Comparison of ENCODE assay signal across 8 mouse cellular contexts in the genomic region with DNA sequence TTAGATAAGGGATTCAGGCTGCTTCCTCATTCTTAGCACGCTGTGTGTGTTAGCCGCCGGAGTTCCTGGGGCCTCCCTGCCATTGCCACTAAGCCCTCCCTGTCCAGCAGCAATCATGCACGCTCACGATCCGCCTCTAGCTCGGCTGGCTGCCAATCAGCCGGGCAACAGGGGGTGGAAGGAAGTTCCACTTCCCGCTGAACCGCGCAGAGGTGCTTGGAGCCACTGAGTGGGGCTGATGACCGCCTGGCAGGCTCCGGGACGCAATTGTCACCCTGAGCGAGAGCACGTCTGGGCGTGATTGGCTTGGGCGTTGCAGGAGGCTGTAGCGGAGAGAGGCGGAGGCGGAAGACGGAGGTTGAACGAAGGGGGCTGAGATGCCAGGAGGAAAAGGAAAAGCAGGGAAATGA. TPM values are rescaled to one million over a fixed set of nuclear protein-coding genes. Genes with fewer than 3 reads are reported as not detected.
DNase-seq lines count a peak whose midpoint lies in the region; ATAC-seq and TF ChIP-seq lines count a peak whose summit lies in the region.

No protein-coding gene starts in this region.

- H3K4me3 ChIP-seq in ES-Bruce4 (ENCODE audit: low read depth, low read length), result peak overlapping the region; percentile 42
- peak overlapping the region; percentile 40 for H3K4me3 ChIP-seq in lung, adult 2 months (replicated peaks; ENCODE audit: extremely low read depth, low read depth, low read length)
- H3K4me3 ChIP-seq in olfactory bulb, adult 2 months (ENCODE audit: insufficient read depth, low read depth, low read length), result peak overlapping the region; percentile 41

- no peak for TF ChIP-seq POLR2A in ES-Bruce4 (IDR thresholded peaks at IDR 0.05; ENCODE audit: insufficient read depth, low read length)
- no peak; the same call in 1 of the 2 replicates for TF ChIP-seq POLR2A in lung, adult 2 months (IDR thresholded peaks at IDR 0.05; ENCODE audit: borderline replicate concordance, extremely low read depth, low read depth, low read length)
- TF ChIP-seq POLR2A in olfactory bulb, adult 2 months (IDR thresholded peaks at IDR 0.05; ENCODE audit: insufficient read depth, low read depth, low read length), result no peak

- peaks cover 8% of the 10 kb centered on the region for H3K9me3 ChIP-seq in ES-Bruce4 (replicated peaks; ENCODE audit: control insufficient read depth, insufficient read depth, low read length, poor library complexity, severe bottlenecking)

- no peaks in the 10 kb centered on the region for H3K36me3 ChIP-seq in ES-Bruce4 (ENCODE audit: control insufficient read depth, insufficient read depth, low read length, poor library complexity, severe bottlenecking)

- no peak for TF ChIP-seq CTCF in ES-Bruce4 (IDR thresholded peaks at IDR 0.05; ENCODE audit: low read depth, low read length)
- TF ChIP-seq CTCF in lung, adult 2 months (IDR thresholded peaks at IDR 0.05; ENCODE audit: insufficient read depth, low read length), result no peak
- TF ChIP-seq CTCF in olfactory bulb, adult 2 months (IDR thresholded peaks at IDR 0.05; ENCODE audit: insufficient read depth, low read depth, low read length), result no peak

- H3K4me1 ChIP-seq in ES-Bruce4 (ENCODE audit: control insufficient read depth, insufficient read depth, low read length), result no peaks in the 10 kb centered on the region
- H3K4me1 ChIP-seq in lung, adult 2 months (ENCODE audit: control insufficient read depth, insufficient read depth, low read length), result 0 out of 2 replicates have a peak, but pooled peaks cover 3% of the 10 kb centered on the region
- H3K4me1 ChIP-seq in olfactory bulb, adult 2 months (ENCODE audit: control insufficient read depth, insufficient read depth, low read length), result peaks cover 17% of the 10 kb centered on the region

- peaks cover 4% of the 10 kb centered on the region for H3K27me3 ChIP-seq in ES-Bruce4 (ENCODE audit: control insufficient read depth, insufficient read depth, low read length, poor library complexity, severe bottlenecking)

- peak overlapping the region; percentile 4; the same call in 1 of the 2 replicates for H3K9ac ChIP-seq in ES-Bruce4 (ENCODE audit: low read depth, poor library complexity, severe bottlenecking)

- ATAC-seq in hematopoietic stem cell, adult 5-6 weeks (replicated peaks in 1 of 2; ENCODE audit: insufficient read depth in 1 of 2, low FRiP score in 2 of 2, low TSS enrichment in 1 of 2, low read depth in 1 of 2, poor library complexity in 2 of 2, severe bottlenecking in 2 of 2), result peak; percentile 97 to 98

- no peak overlapping the region for H3K27ac ChIP-seq in ES-Bruce4 (ENCODE audit: insufficient read depth, low read length)
- H3K27ac ChIP-seq in olfactory bulb, adult 2 months (ENCODE audit: insufficient read depth, low read depth, low read length), result peak overlapping the region; percentile 78

- peak; percentile 74 for DNase-seq in cerebellum, adult 9-10 months
- DNase-seq in frontal cortex, adult 2 months (ENCODE audit: extremely low spot score in 1 of 2, low spot score in 1 of 2), result peak; percentile 51 to 71
- peak; percentile 56 to 67 for DNase-seq in layer of hippocampus, adult 8-10 months (ENCODE audit: low spot score in 2 of 2)
- peak; percentile 84 for DNase-seq in lung, adult 2 months
- peak; percentile 9 to 24 for DNase-seq in thymus, adult 18-20 months

- TF ChIP-seq EP300 in ES-Bruce4 (IDR thresholded peaks at IDR 0.05; ENCODE audit: insufficient read depth, low read depth, low read length), result 0 out of 2 replicates have a peak, but pooled peaks have one; percentile 6

- under 1% methylated on average over 23 of the region's 23 CpGs for WGBS in lung, adult 2 months
- 1% methylated on average over 23 of the region's 23 CpGs for WGBS in olfactory bulb, adult 2 months

RNA-seq across cellular contexts. Expression of a gene that starts 5.0 kb away (rescaled TPM):
- 0.38 and 0.48 TPM in 2 replicates for polyA plus RNA-seq in ES-Bruce4 (2011; ENCODE audit: insufficient read depth, insufficient read length, low read depth, missing spikeins)
- 32.8 and 41.8 TPM in 2 replicates for polyA plus RNA-seq in frontal cortex, adult 2 months (2012; rRNA removed)
- 6.4 and 11.1 TPM in 2 replicates for total RNA-seq in hematopoietic stem cell, adult 5-6 weeks (2017)
- total RNA-seq in layer of hippocampus, adult 8-10 months (2022), result 10 to 100 TPM; 65.0 to 78.6 (median 73.2) TPM
- 2.3 and 2.5 TPM in 2 replicates for polyA plus RNA-seq in lung, adult 2 months (2012; rRNA removed)
- polyA plus RNA-seq in olfactory bulb, adult 2 months (2012; ENCODE audit: insufficient read depth, insufficient read length, low replicate concordance, missing spikeins), result not detected in 2 replicates

Comparison
In these comparisons a context has a peak if more than half of its experiments do, and no peak if none do; other contexts are left out.
1. DNase-seq: peak in every context shown above with its lines; median percentile 84 in lung, adult 2 months; 74 in cerebellum, adult 9-10 months; 62 in layer of hippocampus, adult 8-10 months; 61 in frontal cortex, adult 2 months; 16 in thymus, adult 18-20 months.